Mouse (Mus musculus): Measurements from ENCODE around the gene Ccdc70.

The Ccdc70 gene

GRCm38 (mm10) chr8:22006423-22006822 lies 36.8 kb downstream of the Ccdc70 start:
- H3K27me3 ChIP-seq (ENCODE audit: control insufficient read depth, insufficient read depth, low read length, poor library complexity, severe bottlenecking) = no peaks in the 10 kb centered on the region
- H3K36me3 ChIP-seq (ENCODE audit: control insufficient read depth, insufficient read depth, low read length, poor library complexity, severe bottlenecking) = no peaks in the 10 kb centered on the region
- no peak for DNase-seq (ENCODE audit: low read depth, low spot score)

GRCm38 (mm10) chr8:22009403-22009802 lies 39.8 kb downstream of the Ccdc70 start:
- H3K27me3 ChIP-seq (ENCODE audit: control insufficient read depth, insufficient read depth, low read length, poor library complexity, severe bottlenecking) = no peaks in the 10 kb centered on the region
- DNase-seq (ENCODE audit: low read depth, low spot score) = no peak
- H3K36me3 ChIP-seq (ENCODE audit: control insufficient read depth, insufficient read depth, low read length, poor library complexity, severe bottlenecking) = no peaks in the 10 kb centered on the region

- Histone ChIP-seq H3K36me3 (ENCODE audit: control insufficient read depth, insufficient read depth, low read length, poor library complexity, severe bottlenecking) (no peaks in the 10 kb centered on the region), H3K27me3 (ENCODE audit: control insufficient read depth, insufficient read depth, low read length, poor library complexity, severe bottlenecking) (no peaks in the 10 kb centered on the region)
- peak; percentile 20 for DNase-seq (ENCODE audit: low read depth, low spot score)
Measured at GRCm38 (mm10) chr8:22013034-22013707, 43.6 kb downstream of the Ccdc70 start.

GRCm38 (mm10) chr8:22017731-22018130 lies 48.2 kb downstream of the Ccdc70 start:
- no peak for DNase-seq (ENCODE audit: low read depth, low spot score)
- no peaks in the 10 kb centered on the region for H3K36me3 ChIP-seq (ENCODE audit: control insufficient read depth, insufficient read depth, low read length, poor library complexity, severe bottlenecking)
- no peaks in the 10 kb centered on the region for H3K27me3 ChIP-seq (ENCODE audit: control insufficient read depth, insufficient read depth, low read length, poor library complexity, severe bottlenecking)

- DNase-seq (ENCODE audit: low read depth, low spot score) = no peak
- no peaks in the 10 kb centered on the region for H3K36me3 ChIP-seq (ENCODE audit: control insufficient read depth, insufficient read depth, low read length, poor library complexity, severe bottlenecking)
- H3K27me3 ChIP-seq (ENCODE audit: control insufficient read depth, insufficient read depth, low read length, poor library complexity, severe bottlenecking) = no peaks in the 10 kb centered on the region
Measured at GRCm38 (mm10) chr8:22019498-22019897, 49.9 kb downstream of the Ccdc70 start.

GRCm38 (mm10) chr8:22022244-22022643 lies 52.7 kb downstream of the Ccdc70 start:
- Histone ChIP-seq H3K27me3 (ENCODE audit: control insufficient read depth, insufficient read depth, low read length, poor library complexity, severe bottlenecking) (no peaks in the 10 kb centered on the region), H3K36me3 (ENCODE audit: control insufficient read depth, insufficient read depth, low read length, poor library complexity, severe bottlenecking) (no peaks in the 10 kb centered on the region)
- no peak for DNase-seq (ENCODE audit: low read depth, low spot score)

All from splenic B cell, adult 2 months (primary cell).